In the genomic region with DNA sequence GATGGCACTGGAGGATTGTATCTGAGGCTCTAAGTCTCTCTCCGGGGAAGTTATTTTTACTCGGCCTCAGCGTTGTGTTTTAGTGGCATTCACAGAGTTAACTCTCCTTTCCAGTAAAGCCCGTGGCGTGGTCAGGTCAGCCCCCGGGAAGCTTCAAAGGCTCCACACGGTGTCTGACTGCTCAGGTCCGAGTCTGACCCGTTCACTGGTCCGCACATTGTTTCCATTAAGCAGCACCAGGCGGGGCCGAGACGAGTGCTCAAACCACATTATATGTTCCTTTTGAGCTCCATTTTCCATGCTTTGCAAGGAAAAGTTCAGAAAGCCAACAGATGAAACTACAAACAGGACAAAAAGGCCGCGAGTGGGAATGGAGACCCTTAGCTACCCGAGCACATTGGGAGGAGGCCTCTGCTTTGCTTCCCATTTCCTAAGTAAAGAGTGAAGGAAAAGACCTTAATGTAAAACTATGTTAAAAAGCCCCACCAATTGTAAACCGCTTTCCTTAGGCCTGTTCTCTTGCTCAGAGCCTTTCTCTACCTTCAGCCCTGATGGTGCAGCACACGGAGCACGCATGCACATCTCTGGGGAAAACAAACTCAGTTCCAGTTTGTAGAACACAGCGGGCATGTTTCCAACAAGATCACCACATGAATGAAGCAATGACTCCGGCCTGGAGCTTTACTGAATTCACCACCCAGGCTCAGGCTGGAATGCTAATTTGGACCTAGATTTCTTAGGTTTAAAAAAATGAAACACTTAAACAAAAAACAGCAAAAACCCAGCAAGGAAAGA, we compare ENCODE assay signal across 7 mouse cellular contexts. TPM values are rescaled to one million over a fixed set of nuclear protein-coding genes. Genes with fewer than 3 reads are reported as not detected.
A peak's percentile ranks its signal among the peaks of the same experiment; 100 is the strongest.
DNase-seq lines count a peak whose midpoint lies in the region; ATAC-seq lines count a peak whose summit lies in the region.

No protein-coding gene starts in this region.

- no peak overlapping the region for H3K9ac ChIP-seq in embryonic facial prominence, embryonic 11.5 days (replicated peaks; ENCODE audit: low read length)
- H3K9ac ChIP-seq in limb, embryonic 12.5 days (replicated peaks), result 0 out of 2 replicates have a peak overlapping the region, but pooled peaks have one; percentile 4
- no peak overlapping the region for H3K9ac ChIP-seq in stomach, embryonic 14.5 days (replicated peaks; ENCODE audit: low read depth, low read length)

- peak overlapping the region; percentile 78 for H3K27ac ChIP-seq in embryonic facial prominence, embryonic 11.5 days (replicated peaks; ENCODE audit: low read depth, low read length)
- H3K27ac ChIP-seq in limb, embryonic 12.5 days, result peak overlapping the region; percentile 84
- H3K27ac ChIP-seq in stomach, embryonic 14.5 days (ENCODE audit: low read length), result peak overlapping the region; percentile 70

- H3K27me3 ChIP-seq in embryonic facial prominence, embryonic 11.5 days (ENCODE audit: control insufficient read depth, insufficient read depth, low read length), result no peaks in the 10 kb centered on the region
- H3K27me3 ChIP-seq in limb, embryonic 12.5 days, result no peaks in the 10 kb centered on the region
- H3K27me3 ChIP-seq in stomach, embryonic 14.5 days (ENCODE audit: control insufficient read depth, insufficient read depth, low read length), result no peaks in the 10 kb centered on the region

- H3K9me3 ChIP-seq in embryonic facial prominence, embryonic 11.5 days (replicated peaks; ENCODE audit: control insufficient read depth, low read length), result no peaks in the 10 kb centered on the region
- no peaks in the 10 kb centered on the region for H3K9me3 ChIP-seq in limb, embryonic 12.5 days
- no peaks in the 10 kb centered on the region for H3K9me3 ChIP-seq in stomach, embryonic 14.5 days (ENCODE audit: control insufficient read depth, low read depth, low read length)

- intact Hi-C loops in heart, postnatal 10 days (cut with DNase I), result loop anchor here (5.0 kb wide), 1 partner anchor 41 kb away; a partner anchor contains a TSS

- H3K4me3 ChIP-seq in embryonic facial prominence, embryonic 11.5 days (ENCODE audit: low read depth, low read length), result no peak overlapping the region
- H3K4me3 ChIP-seq in limb, embryonic 12.5 days (replicated peaks), result no peak overlapping the region
- H3K4me3 ChIP-seq in stomach, embryonic 14.5 days (ENCODE audit: low read depth, low read length), result no peak overlapping the region

- peak; percentile 24; the same call in 1 of the 2 replicates for ATAC-seq in embryonic facial prominence, embryonic 11.5 days (replicated peaks; ENCODE audit: insufficient number of reproducible peaks, low FRiP score, low TSS enrichment, low read depth)
- ATAC-seq in limb, embryonic 12.5 days (ENCODE audit: insufficient number of reproducible peaks, insufficient read depth, low FRiP score, low TSS enrichment, low read depth), result peak; percentile 61
- ATAC-seq in stomach, embryonic 14.5 days (ENCODE audit: insufficient number of reproducible peaks, insufficient read depth, low FRiP score, low read depth), result no peak

- peak; percentile 34 for DNase-seq in ovary, postnatal 14 days (ENCODE audit: low spot score)
- DNase-seq in ovary, postnatal 10 days (ENCODE audit: low spot score), result no peak
- peak; percentile 75 for DNase-seq in embryonic facial prominence, embryonic 11.5 days (ENCODE audit: low spot score)
- DNase-seq in heart, postnatal 10 days, result peak; percentile 48 to 57
- no peak for DNase-seq in right cerebral cortex, adult 18-20 months

- no peaks in the 10 kb centered on the region; the same call in 1 of the 2 replicates for H3K36me3 ChIP-seq in embryonic facial prominence, embryonic 11.5 days (replicated peaks; ENCODE audit: control insufficient read depth, insufficient read depth, low read depth, low read length)
- H3K36me3 ChIP-seq in limb, embryonic 12.5 days, result peaks cover 40% of the 10 kb centered on the region
- H3K36me3 ChIP-seq in stomach, embryonic 14.5 days (ENCODE audit: control insufficient read depth, insufficient read depth, low read length), result peaks cover 5% of the 10 kb centered on the region; the same call in 1 of the 2 replicates

- no peak overlapping the region for H3K4me2 ChIP-seq in embryonic facial prominence, embryonic 11.5 days (ENCODE audit: low read depth, low read length)
- peak overlapping the region; percentile 37 for H3K4me2 ChIP-seq in limb, embryonic 12.5 days
- H3K4me2 ChIP-seq in stomach, embryonic 14.5 days (replicated peaks; ENCODE audit: low read depth, low read length), result no peak overlapping the region

- 18% methylated on average over 21 of the region's 21 CpGs for WGBS in embryonic facial prominence, embryonic 11.5 days
- 9% methylated on average over 21 of the region's 21 CpGs for WGBS in limb, embryonic 12.5 days
- 32% methylated on average over 21 of the region's 21 CpGs for WGBS in stomach, embryonic 14.5 days

- no peaks in the 10 kb centered on the region for H3K4me1 ChIP-seq in embryonic facial prominence, embryonic 11.5 days (ENCODE audit: control insufficient read depth, insufficient read depth, low read length)
- peaks cover 56% of the 10 kb centered on the region for H3K4me1 ChIP-seq in limb, embryonic 12.5 days (replicated peaks)
- peaks cover 41% of the 10 kb centered on the region for H3K4me1 ChIP-seq in stomach, embryonic 14.5 days (ENCODE audit: control insufficient read depth, insufficient read depth, low read length)

RNA-seq across cellular contexts. Expression of a gene that starts 42.8 kb away (rescaled TPM):
- 41.9 and 43.7 TPM in 2 replicates for polyA plus RNA-seq in embryonic facial prominence, embryonic 11.5 days (2014; fragmentation: Nextera tagmentation; extraction: Ambion mirVana)
- 10 to 100 TPM; 63.6 to 70.5 TPM for total RNA-seq in heart, postnatal 10 days (2021)
- 64.7 and 69.5 TPM in 2 replicates for polyA plus RNA-seq in limb, embryonic 12.5 days (2016; fragmentation: Nextera tagmentation; extraction: Ambion mirVana)
- 35.1 and 36.2 TPM in 2 replicates for polyA plus RNA-seq in stomach, embryonic 14.5 days (2014; fragmentation: Nextera tagmentation; extraction: Ambion mirVana)

Comparison
In these comparisons a context has a peak if more than half of its experiments do, and no peak if none do; other contexts are left out.
1. DNase-seq: peak in ovary, postnatal 14 days (single experiment), embryonic facial prominence, embryonic 11.5 days (single experiment) and heart, postnatal 10 days (2 of 2); none in ovary, postnatal 10 days (single experiment) and right cerebral cortex, adult 18-20 months (single experiment).
2. Peak in every context shown above with its lines, with median percentiles within 50 percentile points of each other: H3K27ac ChIP-seq.